Mouse (Mus musculus) layer of hippocampus, adult 8-10 months (tissue): ENCODE results near the gene Dnajc25. TPM values are rescaled to one million over a fixed set of nuclear protein-coding genes. Genes with fewer than 3 reads are reported as not detected.
A peak's percentile ranks its signal among the peaks of the same experiment; 100 is the strongest.

Experiments used
- DNase-seq, 2 experiments: peaks; one replicate each; pipeline ENCODE4 v3.0.0; 2022; ENCODE audit warnings: low spot score in 2 of 2
- total RNA-seq, 4 experiments: library from RNA; stranded (reverse); gene quantifications; 2 replicates each; pipeline ENCODE4 v1.2.4; 2022

The Dnajc25 gene
- total RNA-seq, 4 experiments from 2014 or later = 5.5 to 8.9 (median 6.1) TPM

- no peak for DNase-seq
Observed at GRCm38 (mm10) chr4:59003806-59004200, 8.9 kb downstream of the Dnajc25 start.

- DNase-seq = no peak
Observed at GRCm38 (mm10) chr4:59006211-59006610, 11.3 kb downstream of the Dnajc25 start.

GRCm38 (mm10) chr4:59007016-59007415 lies 12.2 kb downstream of the Dnajc25 start:
- no peak for DNase-seq

- DNase-seq = no peak
Observed at GRCm38 (mm10) chr4:59007974-59008373, 13.1 kb downstream of the Dnajc25 start.

- no peak for DNase-seq
Observed at GRCm38 (mm10) chr4:59009186-59009585, 14.3 kb downstream of the Dnajc25 start.

- no peak for DNase-seq
Observed at GRCm38 (mm10) chr4:59009696-59010095, 14.8 kb downstream of the Dnajc25 start.

- no peak for DNase-seq
Observed at GRCm38 (mm10) chr4:59011446-59011845, 16.6 kb downstream of the Dnajc25 start.

GRCm38 (mm10) chr4:59015181-59015580 lies 20.3 kb downstream of the Dnajc25 start:
- no peak for DNase-seq

GRCm38 (mm10) chr4:59016922-59017321 lies 22.1 kb downstream of the Dnajc25 start:
- no peak for DNase-seq

- DNase-seq = no peak
Observed at GRCm38 (mm10) chr4:59034325-59034917, 39.6 kb downstream of the Dnajc25 start.

GRCm38 (mm10) chr4:59034918-59035785 lies 40.3 kb downstream of the Dnajc25 start, which contains the start of gene Gng10:
Gene Gng10 (plus strand): TSS chr4:59035088.
- peak; percentile 33 to 45 for DNase-seq

- DNase-seq = peak in 1 of 2 experiments; percentile 11
Observed at GRCm38 (mm10) chr4:59035786-59036350, 41.0 kb downstream of the Dnajc25 start.

- DNase-seq = peak; percentile 46 to 74
Observed at GRCm38 (mm10) chr4:59036490-59037127, 41.7 kb downstream of the Dnajc25 start.

- DNase-seq = no peak
Observed at GRCm38 (mm10) chr4:59037525-59037924, 42.7 kb downstream of the Dnajc25 start.

- no peak for DNase-seq
Observed at GRCm38 (mm10) chr4:59040397-59041287, 45.8 kb downstream of the Dnajc25 start.

- no peak for DNase-seq
Observed at GRCm38 (mm10) chr4:59043074-59043473, 48.2 kb downstream of the Dnajc25 start.

- no peak for DNase-seq
Observed at GRCm38 (mm10) chr4:59043891-59044290, 49.0 kb downstream of the Dnajc25 start.

GRCm38 (mm10) chr4:59047222-59047621 lies 52.4 kb downstream of the Dnajc25 start:
- DNase-seq = no peak

- DNase-seq = no peak
Observed at GRCm38 (mm10) chr4:59051081-59051480, 56.2 kb downstream of the Dnajc25 start.

GRCm38 (mm10) chr4:59057929-59058328 lies 63.1 kb downstream of the Dnajc25 start:
- no peak for DNase-seq

GRCm38 (mm10) chr4:59062526-59062925 lies 67.7 kb downstream of the Dnajc25 start:
- DNase-seq = no peak
